Mouse (Mus musculus): ENCODE measurements around the gene Rfx4.

The Rfx4 gene

DNA sequence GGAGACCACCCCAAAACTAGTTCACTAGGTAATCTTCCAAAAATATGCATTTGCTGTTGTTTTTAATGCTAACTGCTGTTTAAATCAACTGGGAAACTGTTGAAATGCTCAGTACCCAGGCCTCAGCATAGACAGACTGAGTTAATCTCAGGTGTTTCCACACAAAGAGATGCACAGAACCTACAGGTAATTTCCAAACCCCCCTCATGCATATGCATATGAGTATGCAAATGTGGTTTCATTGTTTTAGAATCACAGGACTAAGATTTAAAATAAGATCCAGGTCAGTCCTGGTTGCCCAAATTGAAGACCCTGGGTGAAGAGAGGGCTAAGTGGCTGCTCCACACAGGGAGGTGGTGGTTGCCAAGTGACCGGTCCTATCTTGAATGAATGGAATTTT lies 157.3 kb downstream of the Rfx4 start:
- DNase-seq: no peak

DNA sequence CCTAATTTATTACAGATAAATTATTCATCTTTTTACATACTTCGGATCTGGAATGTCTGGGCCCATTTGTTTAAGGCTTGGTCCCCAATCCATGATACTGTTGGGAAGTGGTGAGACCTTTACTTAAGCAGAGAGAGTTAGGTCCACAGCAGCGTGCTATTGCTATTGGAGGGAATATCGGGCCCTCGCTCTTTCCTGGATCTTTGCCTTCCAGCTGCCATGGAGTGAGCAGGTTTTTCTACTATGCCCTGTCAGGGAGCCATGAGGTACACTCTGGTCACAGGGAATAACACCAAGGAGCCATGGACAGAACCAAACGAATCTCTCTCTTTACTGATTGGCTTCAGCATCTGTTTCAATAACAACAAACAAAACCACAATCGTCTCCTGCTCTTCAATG lies 159.6 kb downstream of the Rfx4 start:
- DNase-seq: no peak

DNA sequence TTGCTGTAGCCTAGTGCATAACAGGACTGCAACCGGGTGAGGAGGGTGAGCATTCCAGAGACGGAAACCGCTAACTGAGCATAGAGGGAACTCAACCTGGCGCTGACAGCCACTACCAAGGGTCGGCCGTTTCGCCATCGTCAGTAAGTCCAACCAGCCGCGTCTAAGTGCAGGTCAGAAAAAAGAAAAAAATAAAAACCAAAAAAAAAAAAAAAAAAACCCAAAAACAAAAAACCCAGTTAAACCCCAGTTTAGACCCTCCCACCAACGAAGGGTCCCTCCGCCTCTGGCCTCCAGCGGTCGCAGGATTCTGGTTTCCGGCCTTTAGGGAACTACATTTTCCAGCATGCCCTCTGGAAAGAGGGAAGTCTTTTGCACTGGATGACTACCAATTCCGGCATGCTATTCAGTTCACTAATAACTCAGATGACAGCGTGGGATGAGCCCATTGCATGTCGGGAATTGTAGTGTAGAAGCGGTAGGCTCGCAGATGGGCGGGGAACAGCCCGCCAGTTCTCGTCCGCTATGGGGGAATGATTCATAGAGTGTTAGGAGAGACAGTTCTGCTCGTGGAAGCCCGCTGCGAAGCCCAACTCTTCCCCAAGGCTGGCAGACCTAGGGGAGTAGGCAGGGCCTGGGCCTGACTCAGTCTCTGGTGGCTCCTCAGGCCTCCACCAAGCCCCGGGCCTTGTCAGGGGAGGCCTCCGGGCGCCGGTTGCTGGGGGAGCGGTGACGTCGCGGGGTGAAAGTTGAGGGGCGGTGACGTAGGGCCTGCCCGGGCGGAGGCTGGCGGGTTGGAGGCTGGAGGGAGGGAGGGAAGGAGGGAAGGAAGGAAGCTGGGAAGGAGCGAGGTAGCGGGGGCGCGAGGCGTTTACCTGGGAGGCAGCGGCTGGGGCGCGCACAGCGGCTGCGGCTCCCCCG lies 161.2 kb downstream of the Rfx4 start, which contains the start of gene Ric8b:
TSS of gene Ric8b (plus strand) at position 807 of the 921 bp plus-strand sequence.
- peak; percentile 88 to 90 for DNase-seq

DNA sequence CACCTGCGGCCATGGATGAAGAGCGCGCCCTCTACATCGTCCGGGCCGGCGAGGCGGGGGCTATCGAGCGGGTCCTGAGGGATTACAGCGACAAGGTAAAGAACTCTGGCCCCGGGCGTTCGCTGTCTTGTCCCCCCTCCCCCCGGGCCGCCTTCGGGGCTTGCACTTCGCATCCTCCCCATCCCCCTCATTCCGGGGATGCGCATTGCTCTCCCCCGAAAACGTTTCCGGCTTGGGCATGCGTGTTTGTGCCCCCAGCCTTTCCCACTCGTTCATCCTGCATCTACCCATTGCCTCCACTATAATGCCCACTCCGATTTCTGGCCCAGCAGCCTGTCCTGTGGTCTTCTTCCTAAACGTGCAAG lies 161.9 kb downstream of the Rfx4 start:
- no peak for DNase-seq

DNA sequence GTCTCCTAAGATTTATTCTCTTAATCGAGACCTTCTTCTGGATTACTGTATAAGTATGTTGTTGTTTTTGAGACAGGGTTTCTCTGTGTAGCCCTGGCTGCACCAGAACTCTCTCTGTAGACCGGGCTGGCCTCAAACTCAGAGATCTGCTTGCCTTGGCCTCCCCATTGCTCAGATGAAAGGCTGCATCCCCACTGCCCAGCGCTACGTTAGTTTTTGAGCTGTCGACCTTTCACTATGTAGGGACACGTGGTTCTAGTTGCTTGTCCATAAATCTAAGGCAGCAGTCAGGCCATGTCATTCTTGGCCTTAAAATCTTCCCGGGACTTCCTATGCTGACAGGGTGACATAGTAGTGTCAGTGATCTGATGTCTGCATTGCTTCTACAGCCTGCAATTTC lies 170.5 kb downstream of the Rfx4 start:
- DNase-seq: no peak

DNA sequence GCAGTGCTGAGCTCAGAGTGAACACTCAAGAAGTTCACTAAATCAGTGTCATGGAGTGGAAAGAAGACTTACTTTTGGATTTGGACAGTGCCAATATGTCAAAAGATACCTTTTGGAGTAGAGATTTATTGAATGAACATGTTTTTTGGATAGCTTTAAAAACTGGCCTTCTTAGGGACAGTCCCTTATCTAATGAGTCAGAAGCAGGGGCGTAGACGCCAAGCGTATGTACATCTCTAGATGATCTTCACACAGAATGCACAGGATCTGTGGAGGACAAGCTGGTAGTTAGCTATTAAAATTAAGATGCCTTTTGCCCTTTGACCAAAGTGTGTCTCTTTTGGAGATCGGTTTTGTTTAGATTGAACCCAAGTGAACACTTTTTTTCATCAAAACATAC lies 171.0 kb downstream of the Rfx4 start:
- DNase-seq: no peak

DNA sequence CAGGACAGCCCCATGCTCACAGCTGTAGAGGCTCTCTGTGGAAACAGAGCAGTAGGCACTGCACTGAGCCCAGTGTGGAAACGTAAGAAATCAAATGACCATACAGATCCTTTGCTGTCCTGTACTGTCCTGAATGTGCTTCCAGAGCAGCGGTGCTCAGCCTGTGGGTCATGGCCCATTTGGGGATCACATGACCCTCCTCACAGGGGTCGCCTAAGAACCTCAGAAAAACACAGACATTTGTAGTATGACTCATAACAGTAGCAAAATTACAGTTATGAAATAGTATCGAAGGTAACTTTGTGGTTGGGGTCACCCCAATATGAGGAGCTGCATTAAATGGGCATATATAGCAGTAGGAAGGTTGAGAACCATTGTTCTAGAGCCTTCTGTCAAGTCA lies 172.6 kb downstream of the Rfx4 start:
- DNase-seq: no peak

DNA sequence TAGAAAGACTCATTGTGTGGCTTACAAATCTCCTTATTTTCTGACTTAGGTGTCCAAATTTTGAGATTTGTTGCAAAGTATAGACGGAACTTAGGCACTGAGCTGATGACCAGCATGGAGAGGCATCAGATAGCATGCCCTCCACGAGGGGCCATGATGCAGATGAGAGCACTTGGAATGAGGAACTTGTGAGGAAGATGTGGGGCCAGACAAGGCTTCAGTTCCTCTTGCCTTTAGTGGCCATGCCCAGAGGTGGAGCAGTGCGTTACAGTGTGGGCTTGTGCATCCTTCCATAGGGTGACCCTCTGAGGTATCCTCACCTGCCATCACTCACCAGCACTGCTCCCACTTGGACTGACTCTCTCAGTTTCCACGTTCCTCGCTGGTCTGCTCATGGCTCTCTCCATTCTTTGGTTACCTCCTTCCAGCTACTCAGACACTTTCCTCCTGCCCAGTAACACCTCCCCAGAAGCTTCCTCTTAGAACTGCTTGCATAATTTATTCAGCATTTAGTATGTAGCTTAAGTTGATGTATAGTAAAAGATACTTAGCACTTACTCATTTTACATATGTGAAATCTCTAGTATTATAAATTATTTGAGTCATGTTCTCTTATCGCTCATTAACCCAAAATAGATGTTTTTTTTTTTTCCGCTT lies 179.8 kb downstream of the Rfx4 start:
- no peak for DNase-seq

DNA sequence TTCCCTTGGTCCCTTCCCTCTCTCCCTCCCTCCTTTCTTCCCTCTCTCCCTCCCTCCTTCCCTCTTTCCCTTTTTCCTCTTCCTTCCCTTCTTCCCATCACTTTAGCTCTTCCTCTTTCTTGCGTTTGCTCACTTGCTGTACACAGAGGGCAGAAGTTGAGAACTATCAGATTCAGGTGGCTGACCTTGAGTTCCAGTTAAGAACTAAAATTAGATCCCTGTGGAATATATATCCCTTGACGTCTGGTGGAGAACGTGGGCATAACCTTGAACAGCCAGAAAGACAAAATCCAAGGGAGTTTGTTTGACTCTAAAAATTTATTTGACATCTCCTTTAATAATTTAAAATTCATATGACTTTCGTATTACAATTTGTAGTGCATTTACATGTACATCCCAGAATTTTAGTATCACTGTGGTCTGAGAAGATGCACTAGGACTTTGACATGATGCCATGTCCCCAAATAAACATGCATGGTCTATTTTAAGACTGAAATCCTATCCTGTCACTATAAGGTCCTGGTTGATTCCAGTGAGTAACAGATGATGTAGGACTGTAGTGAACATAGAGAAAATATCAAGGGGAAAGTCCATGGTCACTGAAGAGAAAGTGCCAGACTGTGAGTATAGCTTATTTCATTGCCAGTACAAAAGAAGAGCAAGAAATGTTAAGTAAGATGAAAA lies 181.1 kb downstream of the Rfx4 start:
- DNase-seq: no peak

DNA sequence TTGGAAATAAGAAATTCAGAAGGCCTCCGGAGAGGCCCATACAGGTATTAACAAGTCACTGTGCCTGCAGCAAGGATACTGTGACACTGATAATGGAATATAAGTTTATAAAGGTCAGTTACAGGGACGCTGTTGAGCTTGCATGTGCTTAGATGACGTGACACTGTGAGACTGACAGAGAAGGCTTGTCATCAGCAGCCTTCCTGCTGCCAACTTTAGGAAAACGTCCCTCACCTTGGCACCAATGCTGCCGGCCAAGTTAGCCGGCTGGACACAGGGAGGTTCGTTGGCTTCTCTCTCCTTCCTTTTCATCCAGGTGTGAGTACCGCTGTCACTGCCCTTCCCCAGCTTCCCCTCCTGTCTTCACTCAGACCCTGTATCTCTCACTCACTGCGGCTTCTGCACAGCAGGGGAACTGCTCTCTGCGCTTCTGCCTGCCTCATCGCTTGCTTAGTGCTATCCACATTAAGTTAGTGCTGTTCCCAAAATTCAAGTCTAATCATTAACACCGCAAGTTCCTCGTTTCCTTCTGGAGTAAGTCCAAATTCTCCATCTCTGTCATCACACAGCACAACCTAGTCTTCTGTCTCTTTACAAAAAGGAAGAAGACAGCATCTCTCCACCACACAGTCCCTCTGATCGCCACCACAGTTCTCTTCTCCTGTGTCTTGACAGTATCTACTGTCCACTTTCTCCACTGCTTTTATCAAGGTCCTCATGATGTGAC lies 182.4 kb downstream of the Rfx4 start:
- no peak for DNase-seq

DNA sequence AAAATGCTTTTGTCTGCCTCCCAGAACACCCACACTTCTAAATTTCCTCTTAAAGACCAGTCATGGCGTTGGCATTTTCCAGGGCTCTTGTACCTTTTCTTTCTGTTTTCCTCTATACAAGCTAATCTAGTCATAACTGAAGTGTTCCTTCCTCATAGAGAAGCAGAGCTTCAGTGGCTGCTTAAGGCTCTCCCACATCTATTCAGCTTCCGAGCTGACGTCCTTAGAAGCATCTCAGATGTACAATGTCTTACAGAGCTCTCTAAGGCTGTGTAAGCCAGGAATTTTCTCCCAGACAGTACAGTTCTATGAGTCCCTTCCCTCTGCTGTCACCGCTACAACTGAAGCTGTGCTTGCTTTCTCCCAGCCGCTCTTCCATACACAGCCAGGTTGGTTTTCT lies 183.0 kb downstream of the Rfx4 start:
- DNase-seq: no peak

DNA sequence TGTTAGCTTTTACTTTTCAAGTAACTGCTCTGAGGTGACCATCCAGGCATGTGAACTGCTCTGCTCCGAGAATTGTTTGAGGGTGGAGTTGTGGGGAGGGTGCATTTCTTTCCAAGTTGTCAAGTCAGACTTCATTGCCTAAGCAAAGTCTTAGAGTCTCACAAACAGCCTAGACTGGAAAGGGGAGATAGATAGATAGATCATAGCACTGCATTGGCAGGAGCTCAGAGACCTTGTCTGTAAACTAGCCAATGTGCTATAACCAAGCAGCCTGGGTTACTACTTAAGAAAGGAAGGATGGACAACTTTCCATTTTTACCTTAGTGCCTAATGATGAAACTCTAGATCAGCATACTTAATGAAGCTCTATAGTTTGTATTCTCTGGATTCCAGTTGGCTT lies 184.5 kb downstream of the Rfx4 start:
- no peak for DNase-seq

DNA sequence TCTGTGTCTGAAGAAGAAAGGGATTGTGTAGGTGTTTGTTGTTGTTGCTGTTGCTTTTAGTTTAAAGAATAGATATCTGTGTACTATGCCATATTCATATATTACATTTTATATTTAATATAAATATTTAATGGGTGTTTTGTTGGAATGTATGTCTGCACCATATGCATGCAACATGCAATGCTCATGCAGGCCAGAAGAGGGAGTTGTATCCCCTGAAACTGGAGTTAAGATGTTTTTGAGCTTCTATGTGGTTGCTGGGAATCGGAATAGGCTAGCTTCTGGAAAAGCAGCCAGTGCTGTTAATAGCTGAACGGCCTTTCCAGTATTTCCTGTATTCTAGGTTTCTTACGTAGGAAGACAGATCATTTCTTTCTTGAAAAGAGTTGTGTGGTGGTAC lies 189.8 kb downstream of the Rfx4 start:
- no peak for DNase-seq

DNA sequence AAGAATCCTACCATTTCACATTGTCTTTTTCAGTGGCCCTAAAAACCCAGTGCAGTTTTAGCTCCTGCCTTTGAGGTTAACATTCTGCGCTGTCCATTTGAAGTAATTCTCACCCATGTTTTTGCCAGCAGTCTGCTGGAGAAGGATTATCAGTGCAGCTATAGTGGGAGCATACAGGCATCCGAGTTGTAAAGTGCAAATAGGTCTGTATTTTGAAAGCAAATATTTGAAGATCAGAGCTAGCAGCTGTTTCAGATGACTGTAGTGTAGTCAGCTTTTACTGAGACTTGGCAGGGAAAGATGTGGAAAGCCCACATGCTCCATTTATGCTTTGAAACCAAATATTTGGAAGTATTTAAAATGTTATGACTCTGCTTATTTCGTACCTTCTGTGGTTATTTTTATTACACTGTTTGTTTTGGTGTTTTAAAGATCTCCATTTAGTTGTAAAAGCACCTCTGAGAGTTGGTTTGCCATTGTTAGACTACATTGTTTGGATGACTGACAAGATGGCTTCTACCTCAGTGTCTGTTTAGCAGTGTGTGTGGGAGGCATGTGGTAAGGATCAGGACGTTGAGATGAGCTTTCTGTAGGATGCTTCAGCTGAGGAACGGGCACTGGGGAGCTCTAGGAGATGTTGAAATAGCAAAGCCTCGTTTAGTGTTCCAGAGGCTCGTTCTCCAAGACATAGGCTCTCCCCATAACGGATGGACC lies 193.3 kb downstream of the Rfx4 start:
- no peak for DNase-seq

DNA sequence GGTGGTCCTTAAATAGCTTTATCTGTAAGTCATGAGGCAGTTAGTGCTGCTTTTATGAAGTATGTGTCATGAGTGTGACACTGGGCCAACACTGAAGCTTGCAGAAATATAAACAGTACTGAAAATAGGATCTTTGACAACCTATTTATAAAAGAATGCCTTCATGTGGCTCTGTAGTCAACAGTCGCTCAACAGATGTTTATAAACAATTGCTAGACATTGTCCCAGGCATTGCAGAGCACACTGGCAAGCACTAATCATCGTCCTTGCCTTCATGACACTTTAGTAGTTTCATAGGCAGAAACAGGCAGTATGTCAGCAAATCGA lies 193.8 kb downstream of the Rfx4 start:
- no peak for DNase-seq

DNA sequence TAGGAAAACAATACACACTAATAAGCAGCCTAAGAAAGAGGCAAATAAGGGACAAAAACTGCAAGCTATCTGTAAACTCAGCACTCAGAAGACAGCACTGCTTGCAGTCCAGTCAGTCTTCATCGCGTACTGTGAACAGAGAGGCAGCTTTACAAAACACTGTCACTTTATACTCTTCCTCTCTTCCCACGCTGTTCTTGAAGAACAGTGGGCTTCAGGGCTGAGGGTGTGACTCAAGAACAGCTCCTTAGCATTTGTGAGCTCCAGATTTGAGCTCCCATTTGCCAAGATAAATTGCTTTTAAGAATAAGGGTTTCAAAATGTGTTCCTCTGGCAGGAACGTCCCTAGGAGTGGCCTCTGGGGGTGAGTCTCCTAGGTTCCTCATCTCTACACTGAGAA lies 194.5 kb downstream of the Rfx4 start:
- no peak for DNase-seq

DNA sequence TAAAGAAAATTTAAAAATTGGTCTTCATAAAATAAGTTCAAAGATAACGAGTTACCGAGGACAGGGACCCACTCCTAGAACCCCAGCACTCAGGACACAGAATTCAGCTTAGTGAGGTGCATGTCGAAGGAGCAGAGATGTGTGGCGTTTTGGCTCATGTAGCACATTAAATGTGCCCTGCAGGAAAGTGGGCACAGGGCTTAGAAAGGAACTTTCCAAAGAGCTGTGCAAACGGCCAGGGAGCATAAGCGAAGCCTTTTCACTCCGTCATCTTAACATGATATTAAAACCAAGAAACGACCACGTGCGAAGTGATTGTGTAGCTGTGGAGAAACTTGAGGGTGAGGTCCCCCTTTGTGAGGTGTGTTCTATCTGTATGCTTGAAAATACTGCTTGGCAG lies 198.4 kb downstream of the Rfx4 start:
- DNase-seq: no peak

All from thymus, adult 18-20 months (tissue).